Mouse (Mus musculus) central nervous system, embryonic 11.5 days (tissue): ENCODE data around the gene Cln5. TPM values are rescaled to one million over a fixed set of nuclear protein-coding genes. Genes with fewer than 3 reads are reported as not detected.

Source experiments
- polyA plus RNA-seq: library from polyadenylated mRNA; depleted of rRNA; stranded (reverse); fragments of >200 nt; gene quantifications from 2 replicates; pipeline ENCODE4 v1.2.3, GENCODE M21; 2012; rRNA removed

Cln5 gene
- 8.5 and 14.6 TPM in 2 replicates for polyA plus RNA-seq

GRCm38 (mm10) chr14:103069864-103070611, at the start of gene Cln5:
Cln5 (plus strand) TSS chr14:103070216.

GRCm38 (mm10) chr14:103046677-103047076, 23.3 kb upstream of the Cln5 start, which contains the start of gene Acod1:
Acod1 (plus strand) TSS chr14:103046977.

GRCm38 (mm10) chr14:103099238-103099933, 29.4 kb downstream of the Cln5 start, which contains the start of gene Fbxl3:
Fbxl3 (minus strand) TSS chr14:103099566.

Other genes starting within 250 kb of the Cln5 start
- gene Kctd12, start 87.6 kb upstream of the Cln5 start, polyA plus RNA-seq = 11.7 and 33.4 TPM in 2 replicates
- 0.02 and 0.05 TPM in 2 replicates for gene Acod1, start 23.2 kb upstream of the Cln5 start, polyA plus RNA-seq
- 61.3 and 74.0 TPM in 2 replicates for gene Fbxl3, start 29.4 kb downstream of the Cln5 start, polyA plus RNA-seq